ENCODE assay signal across 10 mouse cellular contexts in the genomic region with DNA sequence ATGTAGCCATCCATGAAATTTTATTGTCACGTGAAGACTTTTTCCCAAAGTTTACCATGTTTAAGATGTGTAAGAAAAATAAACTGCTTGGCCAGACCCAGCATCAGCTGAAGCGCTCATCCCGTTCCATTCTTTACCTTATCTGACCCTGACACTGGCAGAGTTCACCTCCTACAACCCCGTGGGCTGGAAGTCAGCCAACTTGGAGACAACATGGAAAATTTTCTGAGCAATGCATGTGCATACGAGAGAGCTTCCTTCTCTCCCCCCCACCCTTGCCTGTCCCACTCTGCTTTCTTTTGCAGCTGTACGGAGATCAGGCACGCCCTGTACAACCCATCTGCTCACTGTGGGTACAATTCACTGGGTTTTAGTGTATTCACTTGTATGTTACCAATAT. TPM values are rescaled to one million over a fixed set of nuclear protein-coding genes. Genes with fewer than 3 reads are reported as not detected.
DNase-seq lines count a peak whose midpoint lies in the region; ATAC-seq and TF ChIP-seq lines count a peak whose summit lies in the region.
"Had no signal": no experiment of that assay in that cellular context is flagged by ENCODE, and none has a peak within 500 bp of the region (broad histone marks: within the 10 kb centered on the region; RNA-seq: fewer than 3 reads in every experiment).

No protein-coding gene starts in this region.

- peak; percentile 52 for DNase-seq in adrenal gland, postnatal 14 days
- DNase-seq in adrenal gland, adult 2 months: no peak
- peak; percentile 79 for DNase-seq in MEL (ENCODE audit: low read depth, low spot score)
- no peak for DNase-seq in lung, postnatal 0 days (ENCODE audit: low spot score)
- no peak for DNase-seq in frontal cortex, adult 2 months (ENCODE audit: extremely low spot score in 1 of 2, low spot score in 1 of 2)
- no peak for DNase-seq in left cerebral cortex, postnatal 4 days
- no peak for DNase-seq in midbrain, postnatal 0 days (ENCODE audit: low spot score)

- TF ChIP-seq POLR2A in MEL (IDR thresholded peaks at IDR 0.05; ENCODE audit: control insufficient read depth in 1 of 2, insufficient read depth in 1 of 2, low read depth in 1 of 2, low read length in 2 of 2, poor library complexity in 1 of 2): no peak

- WGBS in heart, embryonic 12.5 days: 28% methylated on average over 7 of the region's 7 CpGs
- WGBS in lung, postnatal 0 days: 44% methylated on average over 7 of the region's 7 CpGs
- WGBS in midbrain, postnatal 0 days: 73% methylated on average over 7 of the region's 7 CpGs

- intact Hi-C loops in left cerebral cortex, postnatal 4 days (cut with DNase I): no loop called here

- H3K27ac ChIP-seq in MEL (ENCODE audit: control insufficient read depth, low read depth, low read length): peak overlapping the region; percentile 19
- no peak overlapping the region for H3K27ac ChIP-seq in heart, embryonic 12.5 days (ENCODE audit: poor library complexity, severe bottlenecking)
- no peak overlapping the region for H3K27ac ChIP-seq in lung, postnatal 0 days (ENCODE audit: low read length)
- no peak overlapping the region for H3K27ac ChIP-seq in midbrain, postnatal 0 days (ENCODE audit: low read depth, low read length)
- H3K27ac ChIP-seq: heart, embryonic 13.5 days had no signal

- peak; percentile 71 for ATAC-seq in heart, embryonic 12.5 days (ENCODE audit: insufficient number of reproducible peaks, low FRiP score)
- peak; percentile 13; the same call in 1 of the 2 replicates for ATAC-seq in lung, postnatal 0 days
- ATAC-seq in midbrain, postnatal 0 days (ENCODE audit: low FRiP score): no peak

- no peak overlapping the region for H3K4me2 ChIP-seq in heart, embryonic 12.5 days
- H3K4me2 ChIP-seq in lung, postnatal 0 days (replicated peaks; ENCODE audit: low read depth, low read length): no peak overlapping the region
- no peak overlapping the region for H3K4me2 ChIP-seq in midbrain, postnatal 0 days (ENCODE audit: low read depth, low read length, poor library complexity, severe bottlenecking)
- H3K4me2 ChIP-seq: heart, embryonic 13.5 days; limb, embryonic 13.5 days had no signal

- peaks cover 19 to 40% of the 10 kb centered on the region in 2 experiments for H3K4me1 ChIP-seq in MEL (ENCODE audit: control insufficient read depth in 1 of 2, insufficient read depth in 2 of 2, low read length in 2 of 2)
- H3K4me1 ChIP-seq in heart, embryonic 12.5 days (replicated peaks): peaks cover 38% of the 10 kb centered on the region
- H3K4me1 ChIP-seq in lung, postnatal 0 days (ENCODE audit: insufficient read depth, low read depth, low read length): peaks cover 5% of the 10 kb centered on the region; the same call in 1 of the 2 replicates
- 0 out of 2 replicates have a peak, but pooled peaks cover 2% of the 10 kb centered on the region for H3K4me1 ChIP-seq in midbrain, postnatal 0 days (ENCODE audit: insufficient read depth, low read length)

- no peaks in the 10 kb centered on the region for H3K27me3 ChIP-seq in MEL (ENCODE audit: control insufficient read depth in 1 of 2, insufficient read depth in 2 of 2, low read length in 2 of 2)
- H3K27me3 ChIP-seq in heart, embryonic 12.5 days (replicated peaks): 0 out of 2 replicates have a peak, but pooled peaks cover 6% of the 10 kb centered on the region
- no peaks in the 10 kb centered on the region for H3K27me3 ChIP-seq in lung, postnatal 0 days (replicated peaks; ENCODE audit: insufficient read depth, low read length)
- no peaks in the 10 kb centered on the region for H3K27me3 ChIP-seq in midbrain, postnatal 0 days (ENCODE audit: insufficient read depth, low read length)
- H3K27me3 ChIP-seq: limb, embryonic 13.5 days had no signal

- TF ChIP-seq CTCF in MEL (IDR thresholded peaks at IDR 0.05 in 2 of 3, conservative IDR thresholded peaks at IDR 0.05 in 1 of 3; ENCODE audit: control insufficient read depth in 1 of 3, insufficient read depth in 1 of 3, low read depth in 2 of 3, low read length in 3 of 3, poor library complexity in 1 of 3, severe bottlenecking in 1 of 3): no peak
- no peak for TF ChIP-seq CTCF in lung, postnatal 0 days (IDR thresholded peaks at IDR 0.05)
- TF ChIP-seq CTCF in midbrain, postnatal 0 days (IDR thresholded peaks at IDR 0.05): no peak

- H3K4me3 ChIP-seq in MEL (ENCODE audit: control insufficient read depth in 1 of 2, insufficient read depth in 1 of 2, low read depth in 2 of 2, low read length in 2 of 2): no peak overlapping the region
- no peak overlapping the region for H3K4me3 ChIP-seq in heart, embryonic 12.5 days
- H3K4me3 ChIP-seq in lung, postnatal 0 days (ENCODE audit: low read depth, low read length): no peak overlapping the region
- no peak overlapping the region for H3K4me3 ChIP-seq in midbrain, postnatal 0 days (ENCODE audit: low read depth, low read length)
- H3K4me3 ChIP-seq: heart, embryonic 13.5 days; limb, embryonic 13.5 days had no signal

- H3K9ac ChIP-seq in MEL (ENCODE audit: control insufficient read depth, low read depth, low read length, poor library complexity, severe bottlenecking): no peak overlapping the region
- no peak overlapping the region for H3K9ac ChIP-seq in heart, embryonic 12.5 days
- no peak overlapping the region for H3K9ac ChIP-seq in lung, postnatal 0 days (replicated peaks; ENCODE audit: low read depth)
- no peak overlapping the region for H3K9ac ChIP-seq in midbrain, postnatal 0 days (replicated peaks; ENCODE audit: low read length, poor library complexity, severe bottlenecking)
- H3K9ac ChIP-seq: heart, embryonic 13.5 days; limb, embryonic 13.5 days had no signal

- TF ChIP-seq RAD21 in MEL (IDR thresholded peaks at IDR 0.05; ENCODE audit: low read depth, low read length): no peak

- H3K79me2 ChIP-seq in MEL (ENCODE audit: control insufficient read depth, insufficient read depth, low read length, poor library complexity): no peaks in the 10 kb centered on the region

- no peaks in the 10 kb centered on the region for H3K9me3 ChIP-seq in MEL (replicated peaks; ENCODE audit: insufficient read depth, low read length)
- H3K9me3 ChIP-seq in heart, embryonic 12.5 days (replicated peaks): no peaks in the 10 kb centered on the region
- no peaks in the 10 kb centered on the region for H3K9me3 ChIP-seq in lung, postnatal 0 days (ENCODE audit: low read length)
- H3K9me3 ChIP-seq in midbrain, postnatal 0 days (ENCODE audit: low read length): no peaks in the 10 kb centered on the region
- H3K9me3 ChIP-seq: heart, embryonic 13.5 days; limb, embryonic 13.5 days had no signal

- peak; percentile 43 to 75 for TF ChIP-seq EP300 in MEL (IDR thresholded peaks at IDR 0.05; ENCODE audit: low read depth in 1 of 2, low read length in 2 of 2)
- no peak for TF ChIP-seq EP300 in lung, postnatal 0 days (IDR thresholded peaks at IDR 0.05)

- H3K36me3 ChIP-seq in MEL (ENCODE audit: control insufficient read depth in 1 of 2, insufficient read depth in 2 of 2, low read length in 2 of 2): peaks cover 0 to 42% of the 10 kb centered on the region in 2 experiments; a peak in 2 of 4 replicates
- peaks cover 7% of the 10 kb centered on the region; the same call in 1 of the 2 replicates for H3K36me3 ChIP-seq in heart, embryonic 12.5 days
- H3K36me3 ChIP-seq in lung, postnatal 0 days (ENCODE audit: insufficient read depth, low read length): no peaks in the 10 kb centered on the region
- H3K36me3 ChIP-seq in midbrain, postnatal 0 days (ENCODE audit: insufficient read depth, low read length): 0 out of 2 replicates have a peak, but pooled peaks cover 2% of the 10 kb centered on the region
- H3K36me3 ChIP-seq: heart, embryonic 13.5 days; limb, embryonic 13.5 days had no signal

TF ChIP-seq in MEL, 35 proteins besides CTCF, POLR2A, EP300 and RAD21:
- TF ChIP-seq MAFK (IDR thresholded peaks at IDR 0.05; ENCODE audit: borderline replicate concordance, low read depth, low read length): no peak
- peak; percentile 57 for TF ChIP-seq TAL1 (IDR thresholded peaks at IDR 0.05; ENCODE audit: low read length)
- peak; percentile 69; the same call in 1 of the 2 replicates for TF ChIP-seq MAZ (IDR thresholded peaks at IDR 0.05; ENCODE audit: low read depth, low read length)
- peak; percentile 70 for TF ChIP-seq GATA1 (IDR thresholded peaks at IDR 0.05; ENCODE audit: low read depth, low read length)
- peak; percentile 36; the same call in 1 of the 2 replicates for TF ChIP-seq USF1 (IDR thresholded peaks at IDR 0.05; ENCODE audit: low read depth, low read length)
- TF ChIP-seq ETS1 (IDR thresholded peaks at IDR 0.05; ENCODE audit: low read depth, low read length): peak; percentile 87; the same call in 1 of the 2 replicates
- TF ChIP-seq ZKSCAN1 (IDR thresholded peaks at IDR 0.05; ENCODE audit: low read depth, low read length): no peak
- TF ChIP-seq RCOR1 (IDR thresholded peaks at IDR 0.05; ENCODE audit: low read depth, low read length): 0 out of 2 replicates have a peak, but pooled peaks have one; percentile 28
- peak; percentile 52; the same call in 1 of the 2 replicates for TF ChIP-seq BHLHE40 (IDR thresholded peaks at IDR 0.05; ENCODE audit: borderline replicate concordance, low read depth, low read length)
- TF ChIP-seq SIN3A (IDR thresholded peaks at IDR 0.05; ENCODE audit: low read length): peak; percentile 75
- peak; percentile 52 for TF ChIP-seq TCF12 (IDR thresholded peaks at IDR 0.05; ENCODE audit: low read depth, low read length)
- no peak for TF ChIP-seq MXI1 (IDR thresholded peaks at IDR 0.05; ENCODE audit: low read depth, low read length)
- TF ChIP-seq MYC (IDR thresholded peaks at IDR 0.05; ENCODE audit: low read depth, low read length): peak; percentile 65; the same call in 1 of the 2 replicates

RNA-seq across cellular contexts. Expression of a gene that starts 14.1 kb away (rescaled TPM):
- 22.9 and 32.8 TPM in 2 replicates for total RNA-seq in adrenal gland, postnatal 14 days (2021)
- total RNA-seq in adrenal gland, adult 2 months (2021): 10 to 100 TPM; 15.4 to 26.2 TPM
- polyA plus RNA-seq in adrenal gland, adult 2 months (2012; rRNA removed): 15.6 and 16.1 TPM in 2 replicates
- 11.7 and 14.8 TPM in 2 replicates for total RNA-seq in MEL (2012; rRNA removed)
- 10 to 100 TPM in 1 of 2 experiments, not detected in 1; 22.3 TPM for polyA plus RNA-seq in MEL (2012; ENCODE audit: insufficient read depth in 1 of 2, insufficient read length in 2 of 2, low read depth in 1 of 2, low replicate concordance in 2 of 2, missing spikeins in 1 of 2)
- 8.2 and 9.4 TPM in 2 replicates for polyA plus RNA-seq in heart, embryonic 12.5 days (2016; fragmentation: Nextera tagmentation; extraction: Ambion mirVana)
- 5.0 and 5.2 TPM in 2 replicates for polyA plus RNA-seq in lung, postnatal 0 days (2015; fragmentation: Nextera tagmentation; extraction: Ambion mirVana)
- polyA plus RNA-seq in frontal cortex, adult 2 months (2012; rRNA removed): 24.9 and 29.1 TPM in 2 replicates
- 10 to 100 TPM; 18.5 to 19.5 TPM for total RNA-seq in left cerebral cortex, postnatal 4 days (2021)
- 20.6 and 22.7 TPM in 2 replicates for total RNA-seq in midbrain, postnatal 0 days (2014; rRNA removed)
- polyA plus RNA-seq in midbrain, postnatal 0 days (2015; fragmentation: Nextera tagmentation; extraction: Ambion mirVana): 13.2 and 16.2 TPM in 2 replicates

Comparison
In these comparisons a context has a peak if more than half of its experiments do, and no peak if none do; other contexts are left out.
1. DNase-seq: peak in adrenal gland, postnatal 14 days (single experiment) and MEL (single experiment); none in adrenal gland, adult 2 months (single experiment), lung, postnatal 0 days (single experiment), frontal cortex, adult 2 months (0 of 2), left cerebral cortex, postnatal 4 days (single experiment) and midbrain, postnatal 0 days (single experiment).